23 mouse cellular contexts compared by ENCODE assay signal in the genomic region with DNA sequence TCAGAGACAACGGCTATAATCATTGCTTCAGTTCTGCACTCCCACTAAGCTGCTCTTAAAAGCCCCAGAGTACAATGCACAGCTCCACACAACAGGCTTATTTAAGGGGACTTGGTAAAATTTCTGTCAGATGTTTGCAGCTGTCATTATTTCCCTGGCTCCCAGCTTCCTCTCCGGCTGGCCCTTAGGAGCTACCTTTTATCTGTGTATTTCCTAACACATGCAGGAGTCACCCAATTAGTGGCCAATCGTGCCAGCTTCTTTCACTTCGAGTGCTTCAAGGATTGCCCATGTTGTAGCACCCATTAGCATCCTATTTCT. TPM values are rescaled to one million over a fixed set of nuclear protein-coding genes. Genes with fewer than 3 reads are reported as not detected.
"Had no signal": no experiment of that assay in that cellular context is flagged by ENCODE, and none has a peak within 500 bp of the region (broad histone marks: within the 10 kb centered on the region; RNA-seq: fewer than 3 reads in every experiment).

No protein-coding gene starts in this region.

- H3K27ac ChIP-seq: kidney, postnatal 0 days; limb, embryonic 13.5 days; liver, embryonic 15.5 days; midbrain, embryonic 10.5 days; neural tube, embryonic 15.5 days had no signal

- H3K9ac ChIP-seq: limb, embryonic 13.5 days; liver, embryonic 15.5 days; neural tube, embryonic 15.5 days had no signal

- H3K36me3 ChIP-seq: limb, embryonic 13.5 days; liver, embryonic 15.5 days; midbrain, embryonic 10.5 days; neural tube, embryonic 15.5 days had no signal

- H3K4me3 ChIP-seq: limb, embryonic 13.5 days; liver, embryonic 15.5 days; midbrain, embryonic 10.5 days; myocyte; neural tube, embryonic 15.5 days had no signal

- H3K4me1 ChIP-seq: liver, embryonic 15.5 days had no signal

- DNase-seq: kidney, adult 11 months; kidney, adult 9 months; layer of hippocampus, adult 9-11 months; layer of hippocampus, postnatal 36 days; midbrain, embryonic 14.5 days; right cerebral cortex, adult 18-20 months; right cerebral cortex, postnatal 25 days; thymus, adult 2 months; thymus, postnatal 25 days had no signal

- H3K4me2 ChIP-seq: limb, embryonic 13.5 days; liver, embryonic 11.5 days; liver, embryonic 15.5 days; neural tube, embryonic 15.5 days had no signal

- H3K27me3 ChIP-seq: liver, embryonic 15.5 days; neural tube, embryonic 15.5 days had no signal

- H3K9me3 ChIP-seq: limb, embryonic 13.5 days; liver, embryonic 15.5 days; midbrain, embryonic 10.5 days; neural tube, embryonic 15.5 days had no signal

RNA-seq across cellular contexts. Expression of a gene that starts 5.9 kb away (rescaled TPM):
- total RNA-seq: layer of hippocampus, adult 18-20 months; layer of hippocampus, postnatal 36 days; left cerebral cortex, postnatal 36 days; megakaryocyte, adult 5-6 weeks had no signal
- polyA plus RNA-seq: kidney, postnatal 0 days; liver, embryonic 11.5 days; liver, embryonic 15.5 days; midbrain, embryonic 10.5 days; midbrain, embryonic 14.5 days; myocyte; neural tube, embryonic 11.5 days; testis, adult 2 months; urinary bladder, adult 2 months had no signal

RNA-seq across cellular contexts. Expression of a gene that starts 11.9 kb away (rescaled TPM):
- total RNA-seq: layer of hippocampus, adult 18-20 months; layer of hippocampus, postnatal 36 days; left cerebral cortex, postnatal 36 days; megakaryocyte, adult 5-6 weeks had no signal
- polyA plus RNA-seq: kidney, postnatal 0 days; limb, embryonic 13.5 days; liver, embryonic 11.5 days; liver, embryonic 15.5 days; midbrain, embryonic 10.5 days; midbrain, embryonic 14.5 days; myocyte; neural tube, embryonic 11.5 days; neural tube, embryonic 15.5 days; small intestine, adult 2 months; testis, adult 2 months; urinary bladder, adult 2 months had no signal

RNA-seq across cellular contexts. Expression of a gene that starts 21.5 kb away (rescaled TPM):
- total RNA-seq: layer of hippocampus, adult 18-20 months; layer of hippocampus, postnatal 36 days; left cerebral cortex, postnatal 36 days; megakaryocyte, adult 5-6 weeks had no signal
- polyA plus RNA-seq: kidney, postnatal 0 days; limb, embryonic 13.5 days; liver, embryonic 11.5 days; liver, embryonic 15.5 days; midbrain, embryonic 10.5 days; midbrain, embryonic 14.5 days; myocyte; neural tube, embryonic 11.5 days; small intestine, adult 2 months; testis, adult 2 months; urinary bladder, adult 2 months had no signal

RNA-seq across cellular contexts. Expression of a gene that starts 24.2 kb away (rescaled TPM):
- total RNA-seq: layer of hippocampus, adult 18-20 months; layer of hippocampus, postnatal 36 days; left cerebral cortex, postnatal 36 days; megakaryocyte, adult 5-6 weeks had no signal
- polyA plus RNA-seq: kidney, postnatal 0 days; limb, embryonic 13.5 days; liver, embryonic 15.5 days; myocyte; small intestine, adult 2 months; testis, adult 2 months; urinary bladder, adult 2 months had no signal

RNA-seq across cellular contexts. Expression of a gene that starts 35.2 kb away (rescaled TPM):
- total RNA-seq: layer of hippocampus, adult 18-20 months; layer of hippocampus, postnatal 36 days; left cerebral cortex, postnatal 36 days; megakaryocyte, adult 5-6 weeks had no signal
- polyA plus RNA-seq: liver, embryonic 11.5 days; liver, embryonic 15.5 days; midbrain, embryonic 10.5 days; myocyte; neural tube, embryonic 11.5 days; small intestine, adult 2 months; urinary bladder, adult 2 months had no signal
